ENCODE assay signal across 10 mouse cellular contexts in the genomic region with DNA sequence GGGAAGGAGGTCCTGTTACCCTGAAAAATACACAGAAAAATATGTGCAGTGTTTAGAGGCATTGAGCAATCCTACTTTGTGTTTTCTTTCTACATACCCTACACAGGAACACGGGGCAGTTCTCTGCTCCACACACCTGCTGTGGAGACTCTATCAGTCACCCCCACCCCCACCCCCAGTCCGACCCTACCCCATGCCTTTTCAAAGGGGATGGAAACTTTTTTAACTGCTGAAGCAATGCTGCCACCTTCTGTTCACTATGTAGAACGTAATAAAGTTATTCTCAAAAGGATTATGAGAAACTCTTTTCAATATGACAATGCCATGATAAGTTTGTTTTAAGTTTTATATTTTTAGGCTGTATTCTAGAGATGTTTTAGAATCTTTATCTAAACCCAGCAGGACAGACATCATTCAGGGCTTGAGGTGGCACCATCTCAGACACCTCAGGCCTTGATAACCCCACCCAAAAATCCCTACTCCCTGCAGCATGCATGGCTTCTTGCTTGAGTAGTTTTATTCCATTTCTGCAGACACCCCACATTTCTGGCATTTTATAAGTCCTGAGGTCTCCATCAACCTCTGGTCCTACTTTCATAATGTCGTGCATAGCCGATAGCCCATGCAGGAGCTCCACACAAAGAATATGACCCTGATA. TPM values are rescaled to one million over a fixed set of nuclear protein-coding genes. Genes with fewer than 3 reads are reported as not detected.
DNase-seq lines count a peak whose midpoint lies in the region; ATAC-seq and TF ChIP-seq lines count a peak whose summit lies in the region.
"Had no signal": no experiment of that assay in that cellular context is flagged by ENCODE, and none has a peak within 500 bp of the region (broad histone marks: within the 10 kb centered on the region; RNA-seq: fewer than 3 reads in every experiment).

No protein-coding gene starts in this region.

- no peaks in the 10 kb centered on the region for H3K36me3 ChIP-seq in kidney, postnatal 0 days (ENCODE audit: insufficient read depth, low read length)
- peaks cover 9% of the 10 kb centered on the region for H3K36me3 ChIP-seq in forebrain, embryonic 12.5 days (replicated peaks)
- H3K36me3 ChIP-seq in midbrain, embryonic 16.5 days (ENCODE audit: control insufficient read depth, insufficient read depth, low read length) = no peaks in the 10 kb centered on the region

- TF ChIP-seq CTCF in kidney, postnatal 0 days (IDR thresholded peaks at IDR 0.05; ENCODE audit: low read depth) = peak; percentile 65

- no peak for ATAC-seq in kidney, postnatal 0 days (replicated peaks; ENCODE audit: low FRiP score, low read depth)
- peak; percentile 60 for ATAC-seq in forebrain, embryonic 12.5 days (ENCODE audit: low FRiP score)
- peak; percentile 69 for ATAC-seq in midbrain, embryonic 16.5 days
- ATAC-seq in megakaryocyte-erythroid progenitor cell, adult 5-6 weeks (replicated peaks; ENCODE audit: low FRiP score, low TSS enrichment, poor library complexity, severe bottlenecking) = no peak

- H3K9ac ChIP-seq in kidney, postnatal 0 days (ENCODE audit: low read depth, low read length) = no peak overlapping the region
- no peak overlapping the region for H3K9ac ChIP-seq in forebrain, embryonic 12.5 days
- H3K9ac ChIP-seq in midbrain, embryonic 16.5 days (ENCODE audit: low read depth, low read length) = no peak overlapping the region
- H3K9ac ChIP-seq: hindbrain, embryonic 15.5 days had no signal

- no peaks in the 10 kb centered on the region for H3K4me1 ChIP-seq in kidney, postnatal 0 days (replicated peaks; ENCODE audit: insufficient read depth, low read length)
- no peaks in the 10 kb centered on the region for H3K4me1 ChIP-seq in forebrain, embryonic 12.5 days
- no peaks in the 10 kb centered on the region for H3K4me1 ChIP-seq in midbrain, embryonic 16.5 days (ENCODE audit: control insufficient read depth, insufficient read depth, low read length)
- H3K4me1 ChIP-seq: hindbrain, embryonic 15.5 days had no signal

- no peaks in the 10 kb centered on the region for H3K27me3 ChIP-seq in kidney, postnatal 0 days (ENCODE audit: insufficient read depth, low read length)
- H3K27me3 ChIP-seq in forebrain, embryonic 12.5 days = no peaks in the 10 kb centered on the region
- H3K27me3 ChIP-seq in midbrain, embryonic 16.5 days (ENCODE audit: control insufficient read depth, insufficient read depth, low read depth, low read length) = no peaks in the 10 kb centered on the region
- H3K27me3 ChIP-seq: hindbrain, embryonic 15.5 days had no signal

- no peaks in the 10 kb centered on the region for H3K9me3 ChIP-seq in kidney, postnatal 0 days (replicated peaks; ENCODE audit: low read length)
- H3K9me3 ChIP-seq in forebrain, embryonic 12.5 days = no peaks in the 10 kb centered on the region
- H3K9me3 ChIP-seq in midbrain, embryonic 16.5 days (replicated peaks; ENCODE audit: control insufficient read depth, low read length, poor library complexity, severe bottlenecking) = no peaks in the 10 kb centered on the region
- H3K9me3 ChIP-seq: hindbrain, embryonic 15.5 days had no signal

- 25% methylated on average over 5 of the region's 5 CpGs for WGBS in kidney, postnatal 0 days
- WGBS in forebrain, embryonic 12.5 days = 35% methylated on average over 5 of the region's 5 CpGs
- WGBS in midbrain, embryonic 16.5 days = 33% methylated on average over 5 of the region's 5 CpGs

- no peak overlapping the region for H3K4me2 ChIP-seq in kidney, postnatal 0 days (ENCODE audit: low read length)
- H3K4me2 ChIP-seq in forebrain, embryonic 12.5 days = no peak overlapping the region
- no peak overlapping the region for H3K4me2 ChIP-seq in midbrain, embryonic 16.5 days (ENCODE audit: low read length)
- H3K4me2 ChIP-seq: hindbrain, embryonic 15.5 days had no signal

- no peak overlapping the region for H3K27ac ChIP-seq in kidney, postnatal 0 days
- no peak overlapping the region for H3K27ac ChIP-seq in forebrain, embryonic 12.5 days
- no peak overlapping the region for H3K27ac ChIP-seq in midbrain, embryonic 16.5 days (ENCODE audit: low read length)
- H3K27ac ChIP-seq: hindbrain, embryonic 15.5 days had no signal

- DNase-seq in kidney, postnatal 0 days (ENCODE audit: low spot score) = peak; percentile 65
- DNase-seq in kidney, adult 9 months = no peak
- DNase-seq in NIH3T3 (ENCODE audit: low read depth) = peak; percentile 36
- DNase-seq in frontal cortex, postnatal 36 days (ENCODE audit: low spot score in 2 of 2) = no peak
- DNase-seq in adrenal gland, adult 8-10 months = no peak
- DNase-seq: lung, adult 18-20 months had no signal

- no peak overlapping the region for H3K4me3 ChIP-seq in kidney, postnatal 0 days (replicated peaks; ENCODE audit: low read depth, low read length)
- no peak overlapping the region for H3K4me3 ChIP-seq in forebrain, embryonic 12.5 days (replicated peaks)
- no peak overlapping the region for H3K4me3 ChIP-seq in midbrain, embryonic 16.5 days (ENCODE audit: low read depth, low read length)
- H3K4me3 ChIP-seq: hindbrain, embryonic 15.5 days had no signal

RNA-seq across cellular contexts. Expression of a gene that starts 9.7 kb away (rescaled TPM):
- 225 and 241 TPM in 2 replicates for polyA plus RNA-seq in kidney, postnatal 0 days (2015; fragmentation: Nextera tagmentation; extraction: Ambion mirVana)
- 117 and 131 TPM in 2 replicates for polyA plus RNA-seq in forebrain, embryonic 12.5 days (2016; fragmentation: Nextera tagmentation; extraction: Ambion mirVana)
- polyA plus RNA-seq in midbrain, embryonic 16.5 days (2015; fragmentation: Nextera tagmentation; extraction: Ambion mirVana) = 83.7 and 87.4 TPM in 2 replicates
- 100 to 1,000 TPM; 283 to 619 (median 405) TPM for total RNA-seq in adrenal gland, adult 8-10 months (2022)
- 11,537 and 12,520 TPM in 2 replicates for total RNA-seq in megakaryocyte-erythroid progenitor cell, adult 5-6 weeks (2014; fragmentation: Nextera tagmentation)
- 1,872 and 1,888 TPM in 2 replicates for total RNA-seq in megakaryocyte-erythroid progenitor cell, adult 5-6 weeks (2017)

RNA-seq across cellular contexts. Expression of a gene that starts 19.4 kb away (rescaled TPM):
- polyA plus RNA-seq in kidney, postnatal 0 days (2015; fragmentation: Nextera tagmentation; extraction: Ambion mirVana) = 16.0 and 20.2 TPM in 2 replicates
- 16.6 and 17.2 TPM in 2 replicates for polyA plus RNA-seq in forebrain, embryonic 12.5 days (2016; fragmentation: Nextera tagmentation; extraction: Ambion mirVana)
- 17.5 and 19.0 TPM in 2 replicates for polyA plus RNA-seq in midbrain, embryonic 16.5 days (2015; fragmentation: Nextera tagmentation; extraction: Ambion mirVana)
- total RNA-seq in adrenal gland, adult 8-10 months (2022) = 10 to 100 TPM; 31.3 to 54.2 (median 44.7) TPM
- total RNA-seq in megakaryocyte-erythroid progenitor cell, adult 5-6 weeks (2014; fragmentation: Nextera tagmentation) = 3.7 and 4.9 TPM in 2 replicates
- 0.89 and 1.4 TPM in 2 replicates for total RNA-seq in megakaryocyte-erythroid progenitor cell, adult 5-6 weeks (2017)

Comparison
In these comparisons a context has a peak if more than half of its experiments do, and no peak if none do; other contexts are left out.
1. DNase-seq: peak in kidney, postnatal 0 days (single experiment) and NIH3T3 (single experiment); none in kidney, adult 9 months (single experiment), frontal cortex, postnatal 36 days (0 of 2) and adrenal gland, adult 8-10 months (single experiment).
2. ATAC-seq: peak in forebrain, embryonic 12.5 days (single experiment) and midbrain, embryonic 16.5 days (single experiment); none in kidney, postnatal 0 days (single experiment) and megakaryocyte-erythroid progenitor cell, adult 5-6 weeks (single experiment).